ENCODE assay signal across 10 mouse cellular contexts in genomic region chr2:181706668-181707067, GRCm38 (mm10). TPM values are rescaled to one million over a fixed set of nuclear protein-coding genes. Genes with fewer than 3 reads are reported as not detected.
DNase-seq lines count a peak whose midpoint lies in the region; ATAC-seq and TF ChIP-seq lines count a peak whose summit lies in the region.
"Had no signal": no experiment of that assay in that cellular context is flagged by ENCODE, and none has a peak within 500 bp of the region (broad histone marks: within the 10 kb centered on the region; RNA-seq: fewer than 3 reads in every experiment).

No protein-coding gene starts in this region.

- TF ChIP-seq CTCF in layer of hippocampus, adult 2 months (conservative IDR thresholded peaks at IDR 0.05), result peak; percentile 79

- peak; percentile 19 to 39 for DNase-seq in adrenal gland, postnatal 36 days
- no peak for DNase-seq in adrenal gland, postnatal 25 days
- DNase-seq in layer of hippocampus, adult 2 months (ENCODE audit: low spot score in 2 of 2), result no peak
- no peak for DNase-seq in layer of hippocampus, postnatal 36 days
- peak; percentile 76 for DNase-seq in naive thymus-derived CD4-positive, alpha-beta T cell, adult 2 months (ENCODE audit: low read depth)
- no peak for DNase-seq in layer of hippocampus, adult 8-10 months (ENCODE audit: low spot score in 2 of 2)
- DNase-seq in right cerebral cortex, postnatal 4 days, result no peak
- DNase-seq: spleen, adult 18-20 months had no signal

- ATAC-seq in activated CD4-positive, CD25-positive, alpha-beta regulatory T cell, adult 4 months, result peak; percentile 49

- H3K4me3 ChIP-seq in layer of hippocampus, adult 2 months, result no peak overlapping the region

- H3K27ac ChIP-seq in layer of hippocampus, adult 2 months, result no peak overlapping the region

RNA-seq across cellular contexts. Expression of gene Oprl1, which starts 8.1 kb away (rescaled TPM):
- total RNA-seq in adrenal gland, postnatal 36 days (2021), result 1 to 10 TPM in 1 of 2 experiments, under 1 TPM in 1; 0.63 to 1.3 TPM
- total RNA-seq in adrenal gland, postnatal 25 days (2021), result 1.6 and 1.9 TPM in 2 replicates
- total RNA-seq in layer of hippocampus, adult 2 months (2021), result 10 to 100 TPM; 44.8 to 45.0 TPM
- 10 to 100 TPM; 47.7 to 56.7 TPM for total RNA-seq in layer of hippocampus, postnatal 36 days (2021)
- polyA plus RNA-seq in activated CD4-positive, CD25-positive, alpha-beta regulatory T cell, adult 4 months (2017; shearing (Covaris generic)), result not detected
- 10 to 100 TPM; 50.4 to 67.7 (median 56.7) TPM for total RNA-seq in layer of hippocampus, adult 8-10 months (2022)
- polyA plus RNA-seq: C2C12 had no signal

RNA-seq across cellular contexts. Expression of gene Lkaaear1, which starts 8.4 kb away (rescaled TPM):
- total RNA-seq in adrenal gland, postnatal 36 days (2021), result not detected
- total RNA-seq in adrenal gland, postnatal 25 days (2021), result not detected in 2 replicates
- total RNA-seq in layer of hippocampus, adult 2 months (2021), result not detected
- total RNA-seq in layer of hippocampus, postnatal 36 days (2021), result not detected
- not detected for polyA plus RNA-seq in activated CD4-positive, CD25-positive, alpha-beta regulatory T cell, adult 4 months (2017; shearing (Covaris generic))
- total RNA-seq in layer of hippocampus, adult 8-10 months (2022), result not detected
- polyA plus RNA-seq: C2C12 had no signal

RNA-seq across cellular contexts. Expression of gene Rgs19, which starts 12.9 kb away (rescaled TPM):
- total RNA-seq in adrenal gland, postnatal 36 days (2021), result 10 to 100 TPM; 24.7 to 25.6 TPM
- total RNA-seq in adrenal gland, postnatal 25 days (2021), result 20.3 and 31.7 TPM in 2 replicates
- 10 to 100 TPM; 41.8 to 43.4 TPM for total RNA-seq in layer of hippocampus, adult 2 months (2021)
- 10 to 100 TPM; 44.0 to 44.1 TPM for total RNA-seq in layer of hippocampus, postnatal 36 days (2021)
- polyA plus RNA-seq in activated CD4-positive, CD25-positive, alpha-beta regulatory T cell, adult 4 months (2017; shearing (Covaris generic)), result 100 to 1,000 TPM; 199 to 210 TPM
- total RNA-seq in layer of hippocampus, adult 8-10 months (2022), result 10 to 100 TPM; 39.6 to 51.5 (median 42.7) TPM

RNA-seq across cellular contexts. Expression of gene Tcea2, which starts 26.6 kb away (rescaled TPM):
- 1 to 10 TPM; 5.8 to 7.0 TPM for total RNA-seq in adrenal gland, postnatal 36 days (2021)
- total RNA-seq in adrenal gland, postnatal 25 days (2021), result 11.6 and 14.7 TPM in 2 replicates
- 10 to 100 TPM; 54.7 to 60.0 TPM for total RNA-seq in layer of hippocampus, adult 2 months (2021)
- total RNA-seq in layer of hippocampus, postnatal 36 days (2021), result 10 to 100 TPM; 60.6 to 62.0 TPM
- polyA plus RNA-seq in activated CD4-positive, CD25-positive, alpha-beta regulatory T cell, adult 4 months (2017; shearing (Covaris generic)), result 10 to 100 TPM in 1 of 2 experiments, 1 to 10 TPM in 1; 9.8 to 12.1 TPM
- total RNA-seq in layer of hippocampus, adult 8-10 months (2022), result 10 to 100 TPM; 53.6 to 71.8 (median 69.3) TPM

RNA-seq across cellular contexts. Expression of gene Sox18, which starts 35.2 kb away (rescaled TPM):
- 10 to 100 TPM; 21.9 to 34.6 TPM for total RNA-seq in adrenal gland, postnatal 36 days (2021)
- total RNA-seq in adrenal gland, postnatal 25 days (2021), result 39.0 and 40.4 TPM in 2 replicates
- total RNA-seq in layer of hippocampus, adult 2 months (2021), result 10 to 100 TPM; 11.6 to 14.1 TPM
- 10 to 100 TPM in 1 of 2 experiments, 1 to 10 TPM in 1; 8.3 to 11.1 TPM for total RNA-seq in layer of hippocampus, postnatal 36 days (2021)
- not detected for polyA plus RNA-seq in activated CD4-positive, CD25-positive, alpha-beta regulatory T cell, adult 4 months (2017; shearing (Covaris generic))
- total RNA-seq in layer of hippocampus, adult 8-10 months (2022), result 10 to 100 TPM in 3 of 4 experiments, 1 to 10 TPM in 1; 7.6 to 11.3 (median 10.9) TPM

Comparison
In these comparisons a context has a peak if more than half of its experiments do, and no peak if none do; other contexts are left out.
1. DNase-seq: peak in adrenal gland, postnatal 36 days (2 of 2) and naive thymus-derived CD4-positive, alpha-beta T cell, adult 2 months (single experiment); none in adrenal gland, postnatal 25 days (single experiment), layer of hippocampus, adult 2 months (0 of 2), layer of hippocampus, postnatal 36 days (0 of 2), layer of hippocampus, adult 8-10 months (0 of 2) and right cerebral cortex, postnatal 4 days (single experiment).
2. RNA of gene Oprl1, which starts 8.1 kb away (total RNA-seq): 50.4 to 67.7 TPM in layer of hippocampus, adult 8-10 months, 47.7 to 56.7 TPM in layer of hippocampus, postnatal 36 days and 44.8 to 45.0 TPM in layer of hippocampus, adult 2 months; 1.6 to 1.9 TPM in adrenal gland, postnatal 25 days and 0.63 to 1.3 TPM in adrenal gland, postnatal 36 days; every median in the first group is over 10 times any median in the second.